Mouse (Mus musculus) erythroid progenitor cell, adult 5-6 weeks (primary cell): ENCODE measurements around the gene B3gnt2. TPM values are rescaled to one million over a fixed set of nuclear protein-coding genes. Genes with fewer than 3 reads are reported as not detected.
"Not testable (repeated sequence)": the region's sequence is repeated elsewhere in the genome, so short reads cannot be mapped to it uniquely, and the experiment has no call there.

Experiments used
- ATAC-seq: replicated peaks from 2 replicates; pipeline ENCODE4 v1.8.0; 2016; ENCODE audit warnings: moderate number of reproducible peaks, mild to moderate bottlenecking, moderate TSS enrichment, inconsistent platforms; ENCODE audit not compliant: poor library complexity, low FRiP score, severe bottlenecking
- total RNA-seq, 2 experiments: library from RNA; stranded (forward) in 1 of 2; stranded (reverse) in 1 of 2; fragments of 150-400 nt in 1 of 2; fragments of 186-747, 209-891 nt in 1 of 2; gene quantifications; 2 replicates each; pipeline versions ENCODE4 v1.2.3 to v1.2.4; 2015 to 2017; ENCODE audit warnings: low replicate concordance in 2 of 2

Gene B3gnt2
- total RNA-seq, 2 experiments from 2014 or later, result 0.42 to 11.2 TPM

DNA sequence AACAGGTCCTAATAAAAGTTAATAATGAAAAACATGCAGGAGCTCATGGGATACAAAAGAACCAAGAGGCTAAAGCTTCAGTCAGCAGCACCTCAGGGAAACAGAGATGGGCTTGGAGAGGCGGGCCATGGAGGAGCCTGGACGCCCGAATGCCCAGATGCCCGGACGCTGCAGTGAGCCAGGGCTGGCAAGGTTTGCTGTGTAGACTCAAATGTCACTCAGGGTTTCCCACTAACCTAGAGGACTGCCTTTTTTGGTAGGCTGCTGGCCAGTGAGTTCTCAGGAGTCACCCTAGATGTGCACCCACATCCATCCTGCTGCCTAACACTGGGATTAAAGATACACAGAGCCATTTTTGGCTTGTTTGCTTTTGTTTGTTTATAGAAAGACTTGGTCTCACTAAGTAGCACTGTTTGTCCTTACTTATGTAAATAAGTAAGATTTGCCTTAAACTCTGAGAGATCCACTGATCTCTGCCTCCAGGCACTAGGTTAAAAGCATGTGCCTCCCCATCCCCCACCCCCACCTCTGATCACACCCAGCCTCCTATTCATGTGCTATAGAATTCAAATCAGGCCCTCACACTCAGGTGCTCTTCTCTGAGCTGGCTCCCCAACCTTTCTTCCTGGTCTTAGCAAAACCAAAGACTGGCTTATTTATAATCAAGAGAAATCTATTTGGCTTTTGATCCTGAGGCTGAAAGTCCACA is 117.0 kb downstream of the B3gnt2 start:
- no peak for ATAC-seq

DNA sequence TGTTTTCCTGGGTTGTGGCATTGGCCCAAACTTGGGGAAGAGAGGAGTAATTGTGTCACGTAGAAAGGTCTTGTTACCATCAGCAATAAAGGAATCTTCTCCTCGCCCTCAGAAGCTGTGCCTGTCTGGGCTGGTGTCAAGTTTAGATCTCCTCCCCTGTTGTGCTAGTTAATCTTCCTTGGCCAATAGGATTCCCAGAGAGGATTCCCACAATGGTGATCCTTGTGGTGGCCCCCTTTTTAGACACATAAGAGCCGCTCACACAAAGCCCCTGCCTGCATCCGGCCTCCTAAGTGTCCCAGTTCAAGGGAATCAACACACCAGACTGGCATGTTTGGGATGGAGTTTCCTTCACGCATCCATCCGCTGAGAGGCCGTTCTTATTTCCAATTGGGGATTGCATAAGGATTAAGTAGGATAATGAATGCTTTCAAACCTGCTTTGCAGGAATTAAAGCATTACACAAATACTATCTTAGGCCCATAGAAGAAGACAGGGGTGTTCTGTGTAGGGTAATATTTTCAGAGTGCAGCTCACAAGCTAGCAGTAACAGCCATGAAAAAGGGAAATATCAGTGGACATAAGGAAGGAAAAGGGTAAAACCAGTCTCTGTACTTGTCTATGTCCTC is 118.6 kb downstream of the B3gnt2 start:
- ATAC-seq, result no peak

DNA sequence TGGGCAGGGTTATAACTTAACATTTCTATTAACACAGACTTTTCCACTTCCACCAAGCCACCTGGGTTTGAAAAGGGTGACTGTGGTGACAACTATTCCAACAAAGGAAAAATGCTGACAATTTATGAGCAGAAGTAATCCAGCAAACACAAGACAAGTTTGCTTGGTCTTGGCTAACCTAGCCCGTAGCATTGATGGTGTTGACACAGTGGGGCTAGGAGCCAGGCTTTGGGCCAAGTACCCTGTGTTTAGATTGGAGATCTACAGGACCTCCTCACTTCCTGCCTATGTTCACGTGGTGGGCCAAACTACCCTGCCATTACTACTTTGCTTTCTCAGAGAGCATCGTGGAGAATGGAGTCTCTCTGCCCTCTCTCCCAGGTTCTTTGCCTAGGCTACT is 119.3 kb downstream of the B3gnt2 start:
- no peak for ATAC-seq

DNA sequence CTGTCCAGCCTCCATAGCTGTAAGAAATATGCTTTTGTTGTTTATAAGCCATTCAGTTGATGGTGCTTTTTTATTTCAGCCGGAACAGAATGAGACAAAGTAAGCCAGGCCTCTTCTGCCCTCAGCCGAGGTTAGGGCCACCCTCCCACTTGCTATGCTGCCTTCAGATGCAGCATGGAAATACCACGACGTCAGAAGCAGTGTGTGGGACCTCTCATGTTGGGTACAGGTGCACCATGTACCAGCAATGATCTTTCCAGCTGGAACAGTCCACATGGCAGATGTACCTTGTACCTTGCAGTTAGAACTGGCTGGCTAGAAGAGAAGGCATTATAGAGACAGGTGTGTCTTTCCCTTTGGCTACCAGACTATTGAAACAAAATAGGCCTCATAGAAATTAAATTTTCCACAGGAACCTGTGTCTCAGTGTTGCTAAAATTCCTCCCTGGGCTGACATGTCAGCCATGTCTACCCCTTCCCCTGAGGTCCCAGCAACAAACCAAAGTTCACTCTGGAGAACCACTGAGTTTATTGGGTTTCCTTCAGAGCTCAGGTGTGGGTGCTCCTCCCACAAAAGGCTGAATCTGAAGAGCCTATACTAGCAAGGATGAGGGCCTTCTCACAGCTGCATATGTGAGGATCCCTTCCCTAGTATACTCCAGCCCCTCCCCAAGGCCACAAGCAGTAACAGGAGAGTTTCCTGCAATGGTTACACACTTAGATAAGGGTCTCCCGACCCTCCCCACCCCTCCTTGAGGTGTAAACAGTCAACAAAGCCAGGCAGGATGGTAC is 121.1 kb downstream of the B3gnt2 start:
- ATAC-seq, result no peak

DNA sequence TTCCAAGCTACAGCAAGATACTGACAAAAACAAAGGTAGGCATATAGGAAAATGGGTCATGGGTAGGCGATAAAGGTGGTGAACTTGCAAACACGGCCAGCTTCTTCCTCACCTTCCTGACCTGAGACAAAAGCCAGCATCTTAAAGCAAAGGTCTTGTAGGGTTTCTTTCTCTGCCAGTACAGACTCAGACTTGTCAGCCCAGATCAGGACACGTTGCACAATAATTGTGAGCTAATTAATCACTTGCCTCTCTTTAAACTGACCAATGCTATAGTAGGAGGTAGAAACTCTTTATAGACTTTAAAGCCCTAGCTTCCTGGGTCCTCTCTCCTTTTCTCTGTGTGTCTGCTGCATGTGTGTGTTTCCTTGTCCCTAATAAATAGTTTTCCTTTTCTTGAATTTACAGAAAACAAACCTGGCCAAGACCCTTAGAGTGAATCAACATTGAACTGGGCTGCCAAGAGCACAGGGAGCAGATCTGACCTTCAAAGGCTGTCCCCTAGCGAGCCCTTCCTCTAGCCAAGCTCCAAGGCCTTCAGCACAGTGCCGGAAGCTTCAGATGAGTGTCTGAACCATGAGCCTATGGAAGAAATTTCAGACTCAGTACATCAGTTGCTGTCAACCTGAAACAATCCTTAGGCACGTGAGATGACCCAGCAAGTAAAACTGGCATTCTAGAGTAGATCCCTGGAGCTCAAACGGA is 124.1 kb downstream of the B3gnt2 start:
- no peak for ATAC-seq

DNA sequence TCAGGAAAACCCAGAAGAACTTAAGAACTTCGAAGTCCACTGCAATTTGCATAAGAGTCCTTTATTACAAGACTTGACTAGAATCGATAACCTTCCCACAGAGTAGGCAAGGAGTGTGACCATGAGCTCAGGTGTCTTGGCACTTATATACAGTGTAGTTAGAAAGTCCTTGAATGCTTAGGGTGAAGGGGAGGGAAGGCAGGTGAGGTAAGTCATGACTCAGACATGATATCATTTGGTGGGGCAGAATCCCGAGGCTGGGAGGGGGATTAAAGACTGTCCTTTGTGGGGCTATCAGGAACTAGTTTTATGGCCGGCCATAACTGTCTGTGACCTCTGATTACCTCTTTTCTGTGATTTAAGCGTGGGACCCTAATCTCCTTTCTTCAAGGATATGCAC is 125.6 kb downstream of the B3gnt2 start:
- not testable (repeated sequence) for ATAC-seq

DNA sequence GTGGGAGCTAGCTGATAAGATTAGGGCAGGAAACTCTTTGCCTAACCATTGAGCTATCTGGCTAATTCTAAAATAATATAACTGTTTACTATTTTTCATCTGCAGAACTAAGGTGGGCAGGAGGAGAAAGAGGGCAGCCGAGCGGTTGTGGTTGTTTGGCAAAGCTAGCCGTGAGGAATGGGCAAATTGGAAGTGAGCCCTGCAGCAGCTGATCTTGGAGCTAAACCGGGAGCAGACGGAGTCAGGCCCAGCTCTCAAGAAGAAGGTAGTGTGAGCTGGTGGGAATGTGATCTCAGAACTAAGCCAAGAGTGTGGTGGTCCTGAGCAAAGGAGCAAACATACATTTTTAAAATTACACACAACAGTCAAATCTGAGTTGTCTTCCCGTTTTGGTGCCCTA is 126.8 kb downstream of the B3gnt2 start:
- no peak for ATAC-seq

DNA sequence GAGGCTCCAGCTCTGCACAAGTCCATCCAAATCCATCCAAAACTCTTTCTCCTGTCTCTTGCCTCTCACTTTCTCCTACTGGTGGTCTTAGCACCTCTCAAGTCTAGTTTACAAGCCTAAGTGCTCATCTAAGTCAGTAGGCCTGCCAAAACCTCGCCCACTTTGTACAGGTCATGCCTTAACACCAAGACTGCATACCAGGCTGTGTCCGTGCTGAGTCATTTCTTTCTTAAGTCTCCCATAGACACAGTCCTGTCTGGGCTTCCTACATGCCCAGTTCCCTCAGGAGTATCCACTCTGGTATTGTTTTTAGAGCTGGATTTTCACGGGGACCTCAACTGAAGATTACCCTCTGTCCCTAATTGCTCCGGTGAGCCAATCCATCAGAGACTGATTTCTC is 127.9 kb downstream of the B3gnt2 start:
- no peak for ATAC-seq

DNA sequence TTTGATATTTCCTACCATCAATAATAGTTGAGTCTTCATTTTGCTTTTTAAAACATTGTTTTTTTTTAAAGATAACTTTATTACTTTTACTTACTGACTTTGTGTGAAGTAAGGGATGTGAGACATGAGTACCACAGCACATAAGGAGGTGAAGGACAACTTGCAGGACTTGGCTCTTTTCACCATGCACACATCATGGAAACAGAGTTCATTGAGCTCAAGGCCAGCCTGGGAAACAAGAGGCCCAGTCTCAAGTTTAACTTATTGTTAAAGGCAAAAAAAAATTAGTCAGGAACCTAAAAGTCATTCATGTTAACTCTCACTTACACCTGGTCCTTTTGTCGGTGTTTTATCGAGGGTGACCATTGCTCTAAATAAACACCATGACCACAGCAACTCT is 137.7 kb downstream of the B3gnt2 start:
- no peak for ATAC-seq

DNA sequence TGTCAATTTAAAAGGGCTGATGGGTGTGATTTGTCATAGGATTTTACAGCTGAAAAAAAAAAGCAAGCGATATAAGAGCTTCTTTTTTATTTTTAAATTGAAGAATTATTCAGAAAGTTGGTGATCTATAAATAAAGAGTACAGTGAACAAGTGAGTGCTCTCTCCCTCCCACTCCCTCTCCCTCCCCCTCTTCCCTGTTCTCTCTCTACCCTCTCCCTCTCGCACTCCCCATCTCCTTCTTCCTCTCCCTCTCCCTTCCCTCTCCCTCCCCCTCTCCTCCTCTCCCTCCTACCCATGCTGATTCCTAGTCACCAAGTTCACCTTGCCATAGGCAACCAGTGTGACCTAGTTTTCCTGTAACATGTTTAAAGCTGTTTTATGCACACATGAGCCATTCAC is 140.7 kb downstream of the B3gnt2 start:
- ATAC-seq, result no peak

DNA sequence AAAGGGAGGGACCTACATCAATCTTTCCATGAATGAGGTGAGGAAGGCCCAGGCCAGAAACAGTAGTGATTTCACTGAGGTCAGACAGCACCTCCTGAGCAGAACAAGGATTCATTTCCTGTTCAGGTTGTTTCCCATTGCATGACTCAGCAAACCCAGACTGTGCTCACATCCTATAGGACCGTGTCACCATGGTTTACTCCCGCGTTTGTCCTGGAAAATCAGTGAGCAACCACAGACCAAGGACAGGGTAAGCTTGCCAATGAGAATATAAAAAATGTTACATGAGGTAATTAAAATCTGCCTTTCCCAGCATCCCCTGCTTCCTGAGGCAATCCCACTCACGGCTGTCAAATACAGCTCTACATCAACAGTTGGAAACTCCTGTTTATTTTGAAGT is 141.2 kb downstream of the B3gnt2 start:
- ATAC-seq, result no peak

DNA sequence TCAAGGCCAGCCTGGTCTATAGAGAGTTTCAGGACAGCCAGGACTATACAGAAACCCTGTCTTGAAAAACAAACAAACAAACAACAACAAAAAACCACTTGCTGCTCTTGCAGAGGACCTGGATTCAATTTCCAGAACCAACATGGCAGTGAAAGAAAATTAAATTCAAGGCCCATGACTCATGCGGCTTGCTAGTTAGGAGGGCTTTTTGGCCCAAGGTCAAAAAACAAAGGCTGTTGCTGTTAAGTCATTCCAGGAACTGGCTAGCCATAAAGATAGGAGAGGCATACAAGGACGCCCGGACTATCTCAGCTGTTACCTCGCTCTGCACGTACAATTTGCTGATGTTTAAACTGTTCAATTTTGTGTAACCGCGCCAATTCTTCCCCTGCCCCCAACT is 142.7 kb downstream of the B3gnt2 start:
- ATAC-seq, result no peak

DNA sequence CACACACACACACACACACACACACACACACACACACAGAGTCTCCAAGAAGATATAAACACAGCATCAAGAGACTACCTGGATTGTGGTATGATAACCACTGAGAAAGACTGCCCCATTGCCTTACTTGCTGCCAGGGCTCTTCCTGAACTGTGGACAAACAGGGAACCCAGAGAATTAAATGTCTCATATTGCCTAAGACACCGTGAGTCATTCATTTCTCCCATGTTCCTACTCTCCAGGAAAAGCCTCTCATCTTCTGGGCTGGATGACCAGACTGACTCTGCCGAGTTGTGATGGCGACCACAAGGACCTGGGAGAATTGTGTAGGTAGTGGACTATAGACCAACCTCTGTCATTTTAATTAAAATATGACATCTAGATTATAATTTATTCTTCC is 149.4 kb downstream of the B3gnt2 start:
- no peak for ATAC-seq

DNA sequence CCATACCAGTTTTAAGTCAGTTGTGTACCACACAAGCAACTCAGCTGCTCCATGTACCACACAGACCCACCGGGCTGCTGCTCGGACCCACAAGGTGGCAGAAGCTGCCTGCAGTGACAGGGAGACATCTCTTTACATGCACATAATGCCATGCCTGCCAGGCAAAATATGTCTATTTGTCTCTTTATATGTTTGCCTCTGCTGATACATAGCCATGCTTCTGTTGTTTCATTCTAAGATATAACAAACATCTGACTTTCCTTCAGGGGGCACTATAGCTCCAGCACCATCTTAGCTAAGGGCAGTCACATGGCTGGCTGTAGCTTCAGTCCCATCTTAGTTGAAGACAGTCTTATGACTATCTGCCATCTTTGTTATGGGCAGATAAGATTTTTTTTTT is 150.2 kb downstream of the B3gnt2 start:
- no peak for ATAC-seq

Other genes starting within 250 kb of the B3gnt2 start
- gene Zrsr1, start 111.0 kb upstream of the B3gnt2 start, total RNA-seq (2015; ENCODE audit: low replicate concordance), result 27.4 and 31.0 TPM in 2 replicates
- gene Zrsr1, start 111.0 kb upstream of the B3gnt2 start, total RNA-seq (2017; ENCODE audit: low replicate concordance), result 48.4 and 75.7 TPM in 2 replicates
- gene Gm28048, start 121.1 kb upstream of the B3gnt2 start, total RNA-seq (2015; ENCODE audit: low replicate concordance), result 13.0 and 16.9 TPM in 2 replicates
- 1.6 and 13.6 TPM in 2 replicates for gene Gm28048, start 121.1 kb upstream of the B3gnt2 start, total RNA-seq (2017; ENCODE audit: low replicate concordance)
- 38.1 and 66.7 TPM in 2 replicates for gene Commd1, start 121.4 kb upstream of the B3gnt2 start, total RNA-seq (2015; ENCODE audit: low replicate concordance)
- gene Commd1, start 121.4 kb upstream of the B3gnt2 start, total RNA-seq (2017; ENCODE audit: low replicate concordance), result 30.7 and 36.3 TPM in 2 replicates
- 104 and 114 TPM in 2 replicates for gene Cct4, start 129.6 kb upstream of the B3gnt2 start, total RNA-seq (2015; ENCODE audit: low replicate concordance)
- gene Cct4, start 129.6 kb upstream of the B3gnt2 start, total RNA-seq (2017; ENCODE audit: low replicate concordance), result 71.1 and 77.6 TPM in 2 replicates
- 8.0 and 29.9 TPM in 2 replicates for gene Fam161a, start 146.6 kb upstream of the B3gnt2 start, total RNA-seq (2015; ENCODE audit: low replicate concordance)
- 6.8 and 19.2 TPM in 2 replicates for gene Fam161a, start 146.6 kb upstream of the B3gnt2 start, total RNA-seq (2017; ENCODE audit: low replicate concordance)